Mouse (Mus musculus): ENCODE results near the gene Tmc3. TPM values are rescaled to one million over a fixed set of nuclear protein-coding genes. Genes with fewer than 3 reads are reported as not detected.

The Tmc3 gene
- polyA plus RNA-seq, 1 experiment from 2014 or later, result 0.24 TPM

- H3K27ac ChIP-seq (ENCODE audit: low read length), result no peak overlapping the region
- 85% methylated on average over 5 of the region's 5 CpGs for WGBS
- no peak overlapping the region for H3K4me2 ChIP-seq (replicated peaks; ENCODE audit: low read depth, low read length)
- H3K36me3 ChIP-seq (ENCODE audit: insufficient read depth, low read length), result peaks cover 10% of the 10 kb centered on the region; the same call in 1 of the 2 replicates
- no peaks in the 10 kb centered on the region for H3K27me3 ChIP-seq (replicated peaks; ENCODE audit: insufficient read depth, low read length)
- peak; percentile 18 for DNase-seq (ENCODE audit: low spot score)
- H3K9me3 ChIP-seq (ENCODE audit: low read length), result no peaks in the 10 kb centered on the region
- ATAC-seq, result no peak
- TF ChIP-seq EP300 (IDR thresholded peaks at IDR 0.05), result no peak
- TF ChIP-seq CTCF (IDR thresholded peaks at IDR 0.05), result no peak
- no peaks in the 10 kb centered on the region; the same call in 1 of the 2 replicates for H3K4me1 ChIP-seq (ENCODE audit: insufficient read depth, low read depth, low read length)
- H3K4me3 ChIP-seq (ENCODE audit: low read depth, low read length), result no peak overlapping the region
- H3K9ac ChIP-seq (replicated peaks; ENCODE audit: low read depth), result no peak overlapping the region
These were observed 55.9 kb downstream of the Tmc3 start for GRCm38 (mm10) chr7:83640581-83640980.

DNA sequence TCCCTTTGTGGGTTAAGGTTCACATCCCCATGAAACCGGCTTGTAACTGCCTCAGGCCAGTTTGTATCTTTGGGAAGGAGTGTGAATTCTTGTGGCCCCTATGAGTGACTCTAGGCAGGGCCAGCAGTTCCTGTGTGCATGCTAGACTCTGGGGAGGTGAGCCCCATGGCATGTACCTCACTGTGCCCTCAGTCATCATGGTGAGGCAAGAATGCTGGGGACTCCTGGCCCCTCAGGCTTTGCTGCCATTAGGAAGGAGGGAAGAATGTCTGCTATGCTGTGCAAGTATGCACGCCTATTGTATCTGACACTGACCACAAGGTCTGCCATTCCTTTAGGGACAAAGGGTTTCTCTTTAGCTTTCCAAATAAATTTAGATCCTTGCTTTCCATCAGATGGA lies 56.4 kb downstream of the Tmc3 start:
- TF ChIP-seq EP300 (IDR thresholded peaks at IDR 0.05) (no peak), CTCF (IDR thresholded peaks at IDR 0.05) (no peak)
- ATAC-seq, result no peak
- no peak overlapping the region for H3K27ac ChIP-seq (ENCODE audit: low read length)

DNA sequence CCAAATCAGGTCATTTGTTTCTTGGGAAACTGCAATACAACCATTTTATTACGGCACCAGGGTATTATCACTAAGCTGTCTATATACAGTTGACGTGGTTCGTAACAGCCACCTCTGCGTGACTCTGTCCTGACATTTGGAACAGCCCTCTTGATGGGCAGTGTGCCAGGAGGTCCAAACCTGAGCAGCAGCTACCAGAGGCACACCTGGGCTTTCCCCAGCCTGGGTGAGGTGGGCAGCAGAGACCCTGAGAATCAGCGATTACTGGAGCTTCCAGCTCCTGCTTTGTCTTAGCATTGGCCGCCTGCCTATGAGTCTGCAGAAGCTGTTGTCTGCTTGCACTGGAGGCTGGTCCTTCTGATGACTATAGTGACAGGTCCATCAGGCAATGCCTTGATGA lies 58.9 kb downstream of the Tmc3 start:
- no peak overlapping the region for H3K4me3 ChIP-seq (ENCODE audit: low read depth, low read length)
- no peaks in the 10 kb centered on the region for H3K9me3 ChIP-seq (ENCODE audit: low read length)
- TF ChIP-seq CTCF (IDR thresholded peaks at IDR 0.05) (no peak), EP300 (IDR thresholded peaks at IDR 0.05) (no peak)
- ATAC-seq, result no peak
- H3K27me3 ChIP-seq (replicated peaks; ENCODE audit: insufficient read depth, low read length), result no peaks in the 10 kb centered on the region
- DNase-seq (ENCODE audit: low spot score), result no peak
- H3K4me2 ChIP-seq (replicated peaks; ENCODE audit: low read depth, low read length), result no peak overlapping the region
- peaks cover 5% of the 10 kb centered on the region; the same call in 1 of the 2 replicates for H3K36me3 ChIP-seq (ENCODE audit: insufficient read depth, low read length)
- no peak overlapping the region for H3K9ac ChIP-seq (replicated peaks; ENCODE audit: low read depth)
- 75% methylated on average over 6 of the region's 6 CpGs for WGBS
- no peaks in the 10 kb centered on the region; the same call in 1 of the 2 replicates for H3K4me1 ChIP-seq (ENCODE audit: insufficient read depth, low read depth, low read length)
- no peak overlapping the region for H3K27ac ChIP-seq (ENCODE audit: low read length)

More for the DNA sequence above, 56.4 kb downstream of the Tmc3 start:
- 65% methylated on average over 2 of the region's 2 CpGs for WGBS
- Histone ChIP-seq H3K27me3 (replicated peaks; ENCODE audit: insufficient read depth, low read length) (no peaks in the 10 kb centered on the region), H3K4me2 (replicated peaks; ENCODE audit: low read depth, low read length) (no peak overlapping the region), H3K4me3 (ENCODE audit: low read depth, low read length) (no peak overlapping the region), H3K9me3 (ENCODE audit: low read length) (no peaks in the 10 kb centered on the region), H3K9ac (replicated peaks; ENCODE audit: low read depth) (no peak overlapping the region), H3K36me3 (ENCODE audit: insufficient read depth, low read length) (peaks cover 10% of the 10 kb centered on the region; the same call in 1 of the 2 replicates), H3K4me1 (ENCODE audit: insufficient read depth, low read depth, low read length) (no peaks in the 10 kb centered on the region; the same call in 1 of the 2 replicates)
- no peak for DNase-seq (ENCODE audit: low spot score)

DNA sequence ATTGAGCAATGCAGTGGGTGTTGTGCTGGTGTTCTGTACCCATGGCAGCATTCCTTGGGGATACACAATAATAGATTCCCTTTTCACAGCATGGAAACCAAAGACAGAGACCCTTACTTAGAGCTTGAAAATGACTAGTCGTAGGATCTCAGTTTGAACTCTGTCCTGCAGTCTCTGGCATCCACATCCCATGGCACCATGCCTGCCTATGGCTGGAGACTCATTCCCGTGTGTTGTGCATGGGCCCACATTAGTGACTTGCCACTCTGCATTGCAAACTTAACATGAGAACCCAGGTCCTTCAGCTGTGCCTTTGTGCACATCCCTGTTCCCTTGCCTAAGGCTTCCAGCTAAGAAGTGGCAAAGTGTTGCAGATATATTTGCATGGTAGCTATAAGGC lies 60.0 kb downstream of the Tmc3 start:
- peaks cover 5% of the 10 kb centered on the region; the same call in 1 of the 2 replicates for H3K36me3 ChIP-seq (ENCODE audit: insufficient read depth, low read length)
- no peak overlapping the region for H3K9ac ChIP-seq (replicated peaks; ENCODE audit: low read depth)
- no peak overlapping the region for H3K27ac ChIP-seq (ENCODE audit: low read length)
- DNase-seq (ENCODE audit: low spot score), result no peak
- H3K4me2 ChIP-seq (replicated peaks; ENCODE audit: low read depth, low read length), result no peak overlapping the region
- 83% methylated on average over 2 of the region's 2 CpGs for WGBS
- TF ChIP-seq CTCF (IDR thresholded peaks at IDR 0.05), result no peak
- no peak for TF ChIP-seq EP300 (IDR thresholded peaks at IDR 0.05)
- no peaks in the 10 kb centered on the region for H3K27me3 ChIP-seq (replicated peaks; ENCODE audit: insufficient read depth, low read length)
- ATAC-seq, result no peak
- H3K4me1 ChIP-seq (ENCODE audit: insufficient read depth, low read depth, low read length), result no peaks in the 10 kb centered on the region; the same call in 1 of the 2 replicates
- H3K4me3 ChIP-seq (ENCODE audit: low read depth, low read length), result no peak overlapping the region
- no peaks in the 10 kb centered on the region for H3K9me3 ChIP-seq (ENCODE audit: low read length)

- no peak for TF ChIP-seq CTCF (IDR thresholded peaks at IDR 0.05)
- no peak for TF ChIP-seq EP300 (IDR thresholded peaks at IDR 0.05)
- ATAC-seq, result no peak
- peak; percentile 37 for DNase-seq (ENCODE audit: low spot score)
- H3K4me1 ChIP-seq (ENCODE audit: insufficient read depth, low read depth, low read length), result no peaks in the 10 kb centered on the region; the same call in 1 of the 2 replicates
- peaks cover 5% of the 10 kb centered on the region; the same call in 1 of the 2 replicates for H3K36me3 ChIP-seq (ENCODE audit: insufficient read depth, low read length)
- WGBS, result 70% methylated on average over 5 of the region's 5 CpGs
- no peak overlapping the region for H3K4me2 ChIP-seq (replicated peaks; ENCODE audit: low read depth, low read length)
- no peak overlapping the region for H3K9ac ChIP-seq (replicated peaks; ENCODE audit: low read depth)
- H3K27me3 ChIP-seq (replicated peaks; ENCODE audit: insufficient read depth, low read length), result no peaks in the 10 kb centered on the region
- H3K4me3 ChIP-seq (ENCODE audit: low read depth, low read length), result no peak overlapping the region
- no peak overlapping the region for H3K27ac ChIP-seq (ENCODE audit: low read length)
- no peaks in the 10 kb centered on the region for H3K9me3 ChIP-seq (ENCODE audit: low read length)
These were observed 60.7 kb downstream of the Tmc3 start for GRCm38 (mm10) chr7:83645476-83645875.

DNA sequence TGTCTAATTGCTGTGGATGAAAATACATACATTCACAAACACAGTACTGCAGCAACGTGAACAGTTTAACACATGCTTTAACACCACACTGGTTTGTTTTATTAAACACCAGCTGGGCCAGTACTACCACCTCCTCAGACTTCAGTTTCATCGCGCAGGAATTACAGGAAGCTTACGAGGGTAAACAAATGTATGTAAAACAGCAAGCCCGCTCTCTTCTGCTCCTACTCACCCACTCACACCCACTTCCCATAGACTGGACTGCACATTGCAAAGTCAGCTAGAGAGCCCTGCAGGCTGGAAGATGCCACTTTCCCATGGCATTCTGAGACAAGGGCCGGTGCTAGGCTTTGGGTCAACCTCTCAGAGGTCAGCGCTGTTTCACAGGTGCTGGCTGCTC lies 64.1 kb downstream of the Tmc3 start:
- Histone ChIP-seq H3K27ac (ENCODE audit: low read length) (no peak overlapping the region), H3K4me2 (replicated peaks; ENCODE audit: low read depth, low read length) (no peak overlapping the region), H3K27me3 (replicated peaks; ENCODE audit: insufficient read depth, low read length) (no peaks in the 10 kb centered on the region), H3K36me3 (ENCODE audit: insufficient read depth, low read length) (peaks cover 3% of the 10 kb centered on the region; the same call in 1 of the 2 replicates), H3K4me3 (ENCODE audit: low read depth, low read length) (no peak overlapping the region), H3K4me1 (ENCODE audit: insufficient read depth, low read depth, low read length) (no peaks in the 10 kb centered on the region), H3K9me3 (ENCODE audit: low read length) (no peaks in the 10 kb centered on the region), H3K9ac (replicated peaks; ENCODE audit: low read depth) (no peak overlapping the region)
- WGBS, result 35% methylated on average over 7 of the region's 7 CpGs
- TF ChIP-seq EP300 (IDR thresholded peaks at IDR 0.05), result no peak
- no peak for TF ChIP-seq CTCF (IDR thresholded peaks at IDR 0.05)
- no peak for ATAC-seq
- DNase-seq (ENCODE audit: low spot score), result no peak

DNA sequence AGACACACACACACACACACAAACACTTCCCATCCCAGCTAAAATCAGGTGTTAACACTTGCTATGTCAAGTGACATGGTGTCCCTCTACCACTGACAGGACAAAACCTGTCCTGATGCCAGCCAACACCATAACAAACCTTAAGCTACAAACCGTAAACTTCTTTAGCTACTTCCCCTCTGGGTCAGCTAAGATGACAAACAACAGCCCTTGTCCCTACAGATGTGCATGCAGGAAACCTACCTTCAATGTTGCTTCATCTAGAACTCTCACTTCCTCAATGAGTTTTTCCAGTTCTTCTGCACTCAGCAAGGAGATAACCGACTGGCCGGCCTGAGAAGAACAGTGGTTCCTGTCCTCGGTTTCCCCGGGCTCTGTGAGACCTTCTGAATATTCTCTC lies 65.9 kb downstream of the Tmc3 start:
- Histone ChIP-seq H3K4me2 (replicated peaks; ENCODE audit: low read depth, low read length) (no peak overlapping the region), H3K9ac (replicated peaks; ENCODE audit: low read depth) (no peak overlapping the region), H3K4me1 (ENCODE audit: insufficient read depth, low read depth, low read length) (no peaks in the 10 kb centered on the region), H3K9me3 (ENCODE audit: low read length) (no peaks in the 10 kb centered on the region), H3K27ac (ENCODE audit: low read length) (no peak overlapping the region), H3K36me3 (ENCODE audit: insufficient read depth, low read length) (no peaks in the 10 kb centered on the region), H3K27me3 (replicated peaks; ENCODE audit: insufficient read depth, low read length) (no peaks in the 10 kb centered on the region), H3K4me3 (ENCODE audit: low read depth, low read length) (no peak overlapping the region)
- WGBS, result 68% methylated on average over 5 of the region's 5 CpGs
- no peak for DNase-seq (ENCODE audit: low spot score)
- no peak for ATAC-seq
- TF ChIP-seq CTCF (IDR thresholded peaks at IDR 0.05) (no peak), EP300 (IDR thresholded peaks at IDR 0.05) (no peak)
